Mouse (Mus musculus): ENCODE results near the gene Spcs2. TPM values are rescaled to one million over a fixed set of nuclear protein-coding genes. Genes with fewer than 3 reads are reported as not detected.

Gene Spcs2
- polyA plus RNA-seq, 1 experiment: 91.7 TPM

- no peak for DNase-seq
- Histone ChIP-seq H3K27ac (ENCODE audit: control insufficient read depth, insufficient read depth, low read length) (no peak overlapping the region), H3K4me1 (replicated peaks; ENCODE audit: control insufficient read depth, insufficient read depth, low read length) (peaks cover 13% of the 10 kb centered on the region), H3K4me3 (ENCODE audit: control insufficient read depth, insufficient read depth, low read length) (no peak overlapping the region), H3K36me3 (ENCODE audit: control insufficient read depth, insufficient read depth, low read length) (peaks cover 37% of the 10 kb centered on the region), H3K27me3 (ENCODE audit: control insufficient read depth, insufficient read depth, low read length) (no peaks in the 10 kb centered on the region)
- TF ChIP-seq POLR2A (IDR thresholded peaks at IDR 0.05; ENCODE audit: control insufficient read depth, extremely low read depth, insufficient read depth, low read length, poor library complexity) (no peak), CTCF (IDR thresholded peaks at IDR 0.05; ENCODE audit: borderline replicate concordance, control insufficient read depth, extremely low read depth, insufficient read depth, low read length, poor library complexity) (no peak)
- WGBS: 93% methylated on average over 6 of the region's 6 CpGs
Observed at GRCm38 (mm10) chr7:99873965-99874364, 10.7 kb upstream of the Spcs2 start.

- H3K4me1 ChIP-seq (replicated peaks; ENCODE audit: control insufficient read depth, insufficient read depth, low read length): no peaks in the 10 kb centered on the region
- H3K4me3 ChIP-seq (ENCODE audit: control insufficient read depth, insufficient read depth, low read length): no peak overlapping the region
- H3K36me3 ChIP-seq (ENCODE audit: control insufficient read depth, insufficient read depth, low read length): peaks cover 31% of the 10 kb centered on the region
- WGBS: 56% methylated on average over 4 of the region's 4 CpGs
- DNase-seq: no peak
- H3K27me3 ChIP-seq (ENCODE audit: control insufficient read depth, insufficient read depth, low read length): no peaks in the 10 kb centered on the region
- TF ChIP-seq POLR2A (IDR thresholded peaks at IDR 0.05; ENCODE audit: control insufficient read depth, extremely low read depth, insufficient read depth, low read length, poor library complexity): no peak
- TF ChIP-seq CTCF (IDR thresholded peaks at IDR 0.05; ENCODE audit: borderline replicate concordance, control insufficient read depth, extremely low read depth, insufficient read depth, low read length, poor library complexity): no peak
- no peak overlapping the region for H3K27ac ChIP-seq (ENCODE audit: control insufficient read depth, insufficient read depth, low read length)
Observed at GRCm38 (mm10) chr7:99869296-99869695, 6.0 kb upstream of the Spcs2 start.

- no peak overlapping the region for H3K4me3 ChIP-seq (ENCODE audit: control insufficient read depth, insufficient read depth, low read length)
- H3K36me3 ChIP-seq (ENCODE audit: control insufficient read depth, insufficient read depth, low read length): peaks cover 9% of the 10 kb centered on the region
- no peak overlapping the region for H3K27ac ChIP-seq (ENCODE audit: control insufficient read depth, insufficient read depth, low read length)
- TF ChIP-seq POLR2A (IDR thresholded peaks at IDR 0.05; ENCODE audit: control insufficient read depth, extremely low read depth, insufficient read depth, low read length, poor library complexity): no peak
- no peak for TF ChIP-seq CTCF (IDR thresholded peaks at IDR 0.05; ENCODE audit: borderline replicate concordance, control insufficient read depth, extremely low read depth, insufficient read depth, low read length, poor library complexity)
- H3K27me3 ChIP-seq (ENCODE audit: control insufficient read depth, insufficient read depth, low read length): no peaks in the 10 kb centered on the region
- H3K4me1 ChIP-seq (replicated peaks; ENCODE audit: control insufficient read depth, insufficient read depth, low read length): no peaks in the 10 kb centered on the region
- no peak for DNase-seq
- 66% methylated on average over 3 of the region's 3 CpGs for WGBS
Observed at GRCm38 (mm10) chr7:99865219-99865618, 2.0 kb upstream of the Spcs2 start.

- no peak overlapping the region for H3K4me3 ChIP-seq (ENCODE audit: control insufficient read depth, insufficient read depth, low read length)
- TF ChIP-seq CTCF (IDR thresholded peaks at IDR 0.05; ENCODE audit: borderline replicate concordance, control insufficient read depth, extremely low read depth, insufficient read depth, low read length, poor library complexity) (no peak), POLR2A (IDR thresholded peaks at IDR 0.05; ENCODE audit: control insufficient read depth, extremely low read depth, insufficient read depth, low read length, poor library complexity) (no peak)
- no peak overlapping the region for H3K27ac ChIP-seq (ENCODE audit: control insufficient read depth, insufficient read depth, low read length)
- H3K36me3 ChIP-seq (ENCODE audit: control insufficient read depth, insufficient read depth, low read length): peaks cover 3% of the 10 kb centered on the region
- DNase-seq: no peak
- no peaks in the 10 kb centered on the region for H3K27me3 ChIP-seq (ENCODE audit: control insufficient read depth, insufficient read depth, low read length)
- WGBS: 94% methylated on average over 11 of the region's 11 CpGs
- no peaks in the 10 kb centered on the region for H3K4me1 ChIP-seq (replicated peaks; ENCODE audit: control insufficient read depth, insufficient read depth, low read length)
Observed at GRCm38 (mm10) chr7:99864241-99865028, 1.2 kb upstream of the Spcs2 start.

GRCm38 (mm10) chr7:99858813-99859585 is 4.3 kb downstream of the Spcs2 start, which contains the start of gene Xrra1:
Gene Xrra1 (plus strand): TSS chr7:99859116.
- TF ChIP-seq POLR2A (IDR thresholded peaks at IDR 0.05; ENCODE audit: control insufficient read depth, extremely low read depth, insufficient read depth, low read length, poor library complexity) (peak; percentile 83), CTCF (IDR thresholded peaks at IDR 0.05; ENCODE audit: borderline replicate concordance, control insufficient read depth, extremely low read depth, insufficient read depth, low read length, poor library complexity) (peak; percentile 45; the same call in 1 of the 2 replicates)
- H3K27ac ChIP-seq (ENCODE audit: control insufficient read depth, insufficient read depth, low read length): peak within 1 kb of the TSS; percentile 32
- under 1% methylated on average over 42 of the region's 42 CpGs for WGBS
- H3K27me3 ChIP-seq (ENCODE audit: control insufficient read depth, insufficient read depth, low read length): no peaks in the 10 kb centered on the region
- peak; percentile 97 for DNase-seq
- H3K4me1 ChIP-seq (replicated peaks; ENCODE audit: control insufficient read depth, insufficient read depth, low read length): peaks cover 13% of the 10 kb centered on the region
- peaks cover 3% of the 10 kb centered on the region for H3K36me3 ChIP-seq (ENCODE audit: control insufficient read depth, insufficient read depth, low read length)
- H3K4me3 ChIP-seq (ENCODE audit: control insufficient read depth, insufficient read depth, low read length): peak within 1 kb of the TSS; percentile 68

GRCm38 (mm10) chr7:99858175-99858812 is 5.0 kb downstream of the Spcs2 start:
- peaks cover 10% of the 10 kb centered on the region for H3K36me3 ChIP-seq (ENCODE audit: control insufficient read depth, insufficient read depth, low read length)
- peak overlapping the region; percentile 68 for H3K4me3 ChIP-seq (ENCODE audit: control insufficient read depth, insufficient read depth, low read length)
- H3K27me3 ChIP-seq (ENCODE audit: control insufficient read depth, insufficient read depth, low read length): no peaks in the 10 kb centered on the region
- WGBS: under 1% methylated on average over 19 of the region's 19 CpGs
- TF ChIP-seq POLR2A (IDR thresholded peaks at IDR 0.05; ENCODE audit: control insufficient read depth, extremely low read depth, insufficient read depth, low read length, poor library complexity): no peak
- no peak for TF ChIP-seq CTCF (IDR thresholded peaks at IDR 0.05; ENCODE audit: borderline replicate concordance, control insufficient read depth, extremely low read depth, insufficient read depth, low read length, poor library complexity)
- H3K27ac ChIP-seq (ENCODE audit: control insufficient read depth, insufficient read depth, low read length): peak overlapping the region; percentile 32; the same call in 1 of the 2 replicates
- no peak for DNase-seq
- peaks cover 13% of the 10 kb centered on the region for H3K4me1 ChIP-seq (replicated peaks; ENCODE audit: control insufficient read depth, insufficient read depth, low read length)
